In genomic region chr12:54205195-54205594, GRCm38 (mm10) we compare ENCODE assay signal across 8 mouse cellular contexts. TPM values are rescaled to one million over a fixed set of nuclear protein-coding genes. Genes with fewer than 3 reads are reported as not detected.
A peak's percentile ranks its signal among the peaks of the same experiment; 100 is the strongest.
DNase-seq lines count a peak whose midpoint lies in the region; ATAC-seq and TF ChIP-seq lines count a peak whose summit lies in the region.

No protein-coding gene starts in this region.

- 11% methylated on average over 1 of the region's 1 CpGs for whole genome bisulfite sequencing in hindbrain, postnatal 0 days
- 5% methylated on average over 1 of the region's 1 CpGs for WGBS in hindbrain, embryonic 16.5 days

- no peak for ATAC-seq in hindbrain, postnatal 0 days
- no peak for ATAC-seq in hindbrain, embryonic 16.5 days
- no peak for ATAC-seq in Patski
- ATAC-seq in activated CD4-positive, CD25-positive, alpha-beta regulatory T cell, adult 4 months, result no peak

- H3K27ac ChIP-seq in hindbrain, postnatal 0 days, result no peak overlapping the region
- no peak overlapping the region for H3K27ac ChIP-seq in hindbrain, embryonic 16.5 days (ENCODE audit: low read depth, low read length)

- no peaks in the 10 kb centered on the region for H3K4me1 ChIP-seq in hindbrain, postnatal 0 days (ENCODE audit: insufficient read depth, low read length)
- H3K4me1 ChIP-seq in hindbrain, embryonic 16.5 days (ENCODE audit: control insufficient read depth, insufficient read depth, low read depth, low read length), result peaks cover 5% of the 10 kb centered on the region; the same call in 1 of the 2 replicates

- H3K9ac ChIP-seq in hindbrain, postnatal 0 days (replicated peaks; ENCODE audit: low read length), result no peak overlapping the region
- no peak overlapping the region for H3K9ac ChIP-seq in hindbrain, embryonic 16.5 days (ENCODE audit: low read depth, low read length)

- peak; percentile 41 for DNase-seq in hindbrain, postnatal 0 days (ENCODE audit: low spot score)
- DNase-seq in Patski (ENCODE audit: low read depth, low spot score), result no peak
- DNase-seq in gastrocnemius, postnatal 10 days, result peak; percentile 62
- DNase-seq in kidney, postnatal 10 days, result peak; percentile 87
- peak; percentile 31 for DNase-seq in naive thymus-derived CD4-positive, alpha-beta T cell, adult 2 months (ENCODE audit: low read depth)
- DNase-seq in right cerebral cortex, postnatal 36 days (ENCODE audit: low spot score in 2 of 2), result no peak

- POLR2A ChIA-PET in Patski (lab: Charles Lee), result no interaction called here

- in situ Hi-C loops in Patski (cut with MboI; ENCODE audit: low pct_unique_long_range_greater_than_20kb), result loop anchor here (25.0 kb wide), 1 partner anchor 282 kb away; no protein-coding TSS in a partner anchor

- CTCF ChIA-PET in Patski (lab: Charles Lee), result interaction anchor here (0.7 to 2.2 kb wide), 4 partner anchors 9 to 289 kb away, joined by 3 to 7 read pairs (median 3); no protein-coding TSS in a partner anchor

- no peaks in the 10 kb centered on the region; the same call in 1 of the 2 replicates for H3K27me3 ChIP-seq in hindbrain, postnatal 0 days (ENCODE audit: insufficient read depth, low read length)
- 0 out of 2 replicates have a peak, but pooled peaks cover 4% of the 10 kb centered on the region for H3K27me3 ChIP-seq in hindbrain, embryonic 16.5 days (replicated peaks; ENCODE audit: control insufficient read depth, insufficient read depth, low read length)
- no peaks in the 10 kb centered on the region for H3K27me3 ChIP-seq in Patski

- H3K36me3 ChIP-seq in hindbrain, postnatal 0 days (ENCODE audit: insufficient read depth, low read length), result no peaks in the 10 kb centered on the region
- H3K36me3 ChIP-seq in hindbrain, embryonic 16.5 days (ENCODE audit: control insufficient read depth, insufficient read depth, low read length), result no peaks in the 10 kb centered on the region

- no peak overlapping the region for H3K4me2 ChIP-seq in hindbrain, postnatal 0 days (ENCODE audit: low read depth, low read length)
- no peak overlapping the region for H3K4me2 ChIP-seq in hindbrain, embryonic 16.5 days (ENCODE audit: low read length)

- TF ChIP-seq CTCF in hindbrain, postnatal 0 days (IDR thresholded peaks at IDR 0.05; ENCODE audit: low read depth), result peak; percentile 50
- peak; percentile 63 for TF ChIP-seq CTCF in Patski (IDR thresholded peaks at IDR 0.05)

- H3K4me3 ChIP-seq in hindbrain, postnatal 0 days (ENCODE audit: low read length), result no peak overlapping the region
- H3K4me3 ChIP-seq in hindbrain, embryonic 16.5 days (ENCODE audit: low read length), result no peak overlapping the region

- H3K9me3 ChIP-seq in hindbrain, postnatal 0 days (ENCODE audit: low read length), result no peaks in the 10 kb centered on the region
- no peaks in the 10 kb centered on the region for H3K9me3 ChIP-seq in hindbrain, embryonic 16.5 days (ENCODE audit: control insufficient read depth, low read length)

RNA-seq across cellular contexts. Expression of gene Egln3, which starts 1.5 kb away (rescaled TPM):
- total RNA-seq in hindbrain, postnatal 0 days (2014; rRNA removed), result 8.3 and 8.5 TPM in 2 replicates
- polyA plus RNA-seq in hindbrain, postnatal 0 days (2015; fragmentation: Nextera tagmentation; extraction: Ambion mirVana), result 5.4 and 5.8 TPM in 2 replicates
- polyA plus RNA-seq in hindbrain, embryonic 16.5 days (2015; fragmentation: Nextera tagmentation; extraction: Ambion mirVana), result 7.4 and 7.6 TPM in 2 replicates
- 13.0 TPM for polyA plus RNA-seq in Patski (2021)
- 10 to 100 TPM; 14.2 to 15.3 TPM for total RNA-seq in gastrocnemius, postnatal 10 days (2021)
- 1 to 10 TPM; 1.7 to 2.3 TPM for polyA plus RNA-seq in activated CD4-positive, CD25-positive, alpha-beta regulatory T cell, adult 4 months (2017; shearing (Covaris generic))

Comparison
In these comparisons a context has a peak if more than half of its experiments do, and no peak if none do; other contexts are left out.
1. DNase-seq: peak in hindbrain, postnatal 0 days (single experiment), gastrocnemius, postnatal 10 days (single experiment), kidney, postnatal 10 days (single experiment) and naive thymus-derived CD4-positive, alpha-beta T cell, adult 2 months (single experiment); none in Patski (single experiment) and right cerebral cortex, postnatal 36 days (0 of 2).